Mouse (Mus musculus): ENCODE data around the gene Zfp609.
A peak's percentile ranks its signal among the peaks of the same experiment; 100 is the strongest.

Zfp609 gene

DNA sequence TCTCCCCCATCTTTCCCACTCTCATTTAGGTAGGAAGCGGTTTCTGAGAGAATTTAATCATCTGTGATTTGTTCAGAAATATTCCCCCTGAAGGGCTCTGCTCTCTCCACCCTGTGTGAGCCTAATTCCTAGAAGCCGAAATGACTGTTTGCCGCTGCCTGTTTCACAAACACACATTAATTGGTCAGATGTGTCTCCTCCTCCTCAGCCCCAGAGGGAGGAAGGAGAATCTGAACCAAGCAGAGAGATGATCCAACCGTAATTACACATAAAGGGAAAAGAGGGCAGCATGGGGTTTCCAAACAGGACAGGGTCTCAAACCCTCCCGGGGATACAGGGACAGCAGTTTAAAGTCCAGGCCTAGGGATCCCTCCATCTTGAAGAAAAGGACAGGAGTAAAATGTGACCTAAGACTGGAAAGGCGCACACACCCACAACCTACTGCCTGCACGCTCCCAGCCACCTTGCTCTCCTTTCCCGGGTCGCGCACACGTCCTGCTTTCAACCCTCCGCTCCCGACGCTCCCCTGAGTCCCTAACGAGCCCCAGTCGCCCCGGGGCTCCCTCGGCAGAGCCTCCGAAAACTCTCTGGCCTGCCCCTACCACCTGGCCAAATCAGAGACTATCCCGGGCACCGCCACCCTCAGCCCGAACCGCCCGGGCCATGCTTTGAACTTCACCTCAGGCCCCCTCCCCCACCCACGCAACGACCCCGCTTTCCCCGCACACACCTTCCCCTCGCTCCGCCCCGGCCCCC, 598 bp downstream of the Zfp609 start:
- H3K27me3 ChIP-seq (ENCODE audit: insufficient read depth, low read length) = peaks cover 8% of the 10 kb centered on the region
- H3K9me3 ChIP-seq (ENCODE audit: low read length) = no peaks in the 10 kb centered on the region
- TF ChIP-seq CTCF (conservative IDR thresholded peaks at IDR 0.05; ENCODE audit: low read length) = no peak
- no peak for TF ChIP-seq POU5F1 (IDR thresholded peaks at IDR 0.05; ENCODE audit: borderline replicate concordance, low read length)
- no peak for TF ChIP-seq NANOG (IDR thresholded peaks at IDR 0.05; ENCODE audit: borderline replicate concordance, low read length)
- peaks cover 56% of the 10 kb centered on the region for H3K4me1 ChIP-seq (replicated peaks; ENCODE audit: low read depth, low read length)
- H3K36me3 ChIP-seq (ENCODE audit: insufficient read depth, low read length) = peaks cover under 1% of the 10 kb centered on the region; the same call in 1 of the 2 replicates
- peak overlapping the region; percentile 88 for H3K4me3 ChIP-seq (replicated peaks; ENCODE audit: low read length)

DNA sequence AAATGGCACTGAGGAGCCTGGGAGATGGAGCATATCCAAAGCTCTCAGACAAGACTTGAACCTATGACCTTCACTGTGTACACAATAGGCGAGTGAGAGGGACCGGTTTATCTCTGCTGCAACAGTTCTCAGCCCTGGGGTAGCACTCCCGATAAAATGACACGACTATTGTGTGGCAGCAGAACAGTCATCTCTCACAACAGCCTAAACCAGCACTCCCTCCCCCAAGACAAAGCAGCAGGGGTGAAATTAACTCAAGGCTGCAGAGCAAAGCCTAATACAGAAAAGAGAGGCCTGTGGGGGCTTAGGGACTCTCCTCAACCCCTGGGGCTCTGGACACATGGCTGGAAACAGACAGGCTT, 1.2 kb downstream of the Zfp609 start:
- Histone ChIP-seq H3K36me3 (ENCODE audit: insufficient read depth, low read length) (no peaks in the 10 kb centered on the region), H3K4me3 (replicated peaks; ENCODE audit: low read length) (peak overlapping the region; percentile 88), H3K4me1 (replicated peaks; ENCODE audit: low read depth, low read length) (peaks cover 54% of the 10 kb centered on the region), H3K9me3 (ENCODE audit: low read length) (no peaks in the 10 kb centered on the region), H3K27me3 (ENCODE audit: insufficient read depth, low read length) (peaks cover 8% of the 10 kb centered on the region)
- TF ChIP-seq NANOG (IDR thresholded peaks at IDR 0.05; ENCODE audit: borderline replicate concordance, low read length) (no peak), POU5F1 (IDR thresholded peaks at IDR 0.05; ENCODE audit: borderline replicate concordance, low read length) (no peak), CTCF (conservative IDR thresholded peaks at IDR 0.05; ENCODE audit: low read length) (no peak)

DNA sequence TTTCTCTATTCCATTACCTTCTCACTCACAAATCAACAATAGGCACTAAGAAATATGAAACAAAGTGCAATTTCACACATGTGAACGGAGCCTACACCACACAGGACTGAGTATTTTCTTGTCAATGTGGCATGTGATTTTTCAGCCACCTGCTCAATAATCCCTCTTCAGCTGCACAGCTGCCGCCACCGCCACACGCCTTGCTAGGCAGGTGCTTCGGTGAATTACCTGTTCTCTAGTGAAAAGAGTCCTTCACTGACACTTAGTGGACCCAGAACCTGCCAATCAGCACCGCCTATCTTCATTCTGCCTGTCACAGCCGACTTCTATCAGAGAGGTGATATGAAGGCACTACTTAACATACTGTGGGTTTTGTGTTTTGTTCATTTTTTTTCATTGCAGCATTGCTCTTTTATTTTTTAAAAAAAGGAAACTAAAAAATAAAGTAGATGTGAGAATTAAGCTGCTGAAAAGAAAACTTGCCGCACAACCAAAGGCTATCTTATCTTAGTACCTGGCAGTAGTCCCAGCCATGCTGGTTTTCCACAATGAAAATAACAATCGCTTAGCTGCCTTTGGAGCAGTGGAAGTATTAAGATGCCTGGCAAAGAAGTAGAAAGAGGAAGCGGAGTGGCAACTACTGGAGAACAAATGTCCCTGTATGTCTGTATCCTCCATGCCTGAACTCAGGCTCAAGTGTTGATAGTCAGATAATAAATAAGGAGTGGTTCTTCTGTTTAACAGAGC, 3.5 kb downstream of the Zfp609 start:
- no peaks in the 10 kb centered on the region for H3K9me3 ChIP-seq (ENCODE audit: low read length)
- H3K4me1 ChIP-seq (replicated peaks; ENCODE audit: low read depth, low read length) = peaks cover 41% of the 10 kb centered on the region
- no peak for TF ChIP-seq CTCF (conservative IDR thresholded peaks at IDR 0.05; ENCODE audit: low read length)
- no peak for TF ChIP-seq NANOG (IDR thresholded peaks at IDR 0.05; ENCODE audit: borderline replicate concordance, low read length)
- TF ChIP-seq POU5F1 (IDR thresholded peaks at IDR 0.05; ENCODE audit: borderline replicate concordance, low read length) = no peak
- H3K27me3 ChIP-seq (ENCODE audit: insufficient read depth, low read length) = peaks cover 8% of the 10 kb centered on the region
- no peaks in the 10 kb centered on the region for H3K36me3 ChIP-seq (ENCODE audit: insufficient read depth, low read length)
- H3K4me3 ChIP-seq (replicated peaks; ENCODE audit: low read length) = peak overlapping the region; percentile 33

DNA sequence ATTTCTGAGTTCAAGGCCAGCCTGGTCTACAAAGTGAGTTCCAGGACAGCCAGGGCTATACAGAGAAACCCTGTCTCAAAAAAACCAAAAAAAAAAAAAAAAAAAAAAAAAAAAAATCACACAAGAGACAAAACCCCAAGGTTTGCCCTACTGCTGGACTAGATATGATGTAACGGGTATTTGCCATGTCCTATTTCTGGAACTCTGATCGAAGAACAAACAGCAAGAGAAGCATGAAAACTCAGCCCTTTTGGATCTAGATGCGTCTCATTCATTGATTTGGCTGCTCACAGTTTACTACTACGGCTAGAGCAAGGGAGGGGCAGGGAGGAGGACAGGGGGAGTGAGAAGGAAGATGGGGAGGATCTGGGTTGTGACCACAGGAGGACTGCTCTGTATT, 5.4 kb downstream of the Zfp609 start:
- no peak for TF ChIP-seq POU5F1 (IDR thresholded peaks at IDR 0.05; ENCODE audit: borderline replicate concordance, low read length)
- TF ChIP-seq CTCF (conservative IDR thresholded peaks at IDR 0.05; ENCODE audit: low read length) = no peak
- TF ChIP-seq NANOG (IDR thresholded peaks at IDR 0.05; ENCODE audit: borderline replicate concordance, low read length) = no peak
- peaks cover 5% of the 10 kb centered on the region; the same call in 1 of the 2 replicates for H3K36me3 ChIP-seq (ENCODE audit: insufficient read depth, low read length)
- peaks cover 32% of the 10 kb centered on the region for H3K4me1 ChIP-seq (replicated peaks; ENCODE audit: low read depth, low read length)
- no peaks in the 10 kb centered on the region for H3K9me3 ChIP-seq (ENCODE audit: low read length)
- H3K4me3 ChIP-seq (replicated peaks; ENCODE audit: low read length) = no peak overlapping the region
- no peaks in the 10 kb centered on the region for H3K27me3 ChIP-seq (ENCODE audit: insufficient read depth, low read length)

DNA sequence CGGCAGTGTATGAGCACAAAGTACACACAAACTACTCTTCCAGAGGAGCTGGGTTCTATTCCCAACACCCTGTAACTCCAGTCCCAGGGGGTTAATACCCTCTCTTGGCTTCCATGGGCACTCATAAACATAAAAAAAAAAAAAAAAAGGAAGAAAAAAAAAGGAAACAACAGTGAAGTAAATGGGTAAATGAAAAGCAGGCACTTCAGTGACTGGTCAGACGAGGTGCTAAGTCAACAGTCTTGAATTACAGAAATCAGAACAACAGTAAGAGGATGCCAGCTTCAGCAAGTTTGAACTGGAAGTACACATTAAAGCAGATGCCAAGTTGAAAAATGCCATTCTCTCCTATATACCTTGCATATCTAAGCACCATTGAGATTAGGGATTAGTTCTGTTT, 7.1 kb downstream of the Zfp609 start:
- TF ChIP-seq NANOG (IDR thresholded peaks at IDR 0.05; ENCODE audit: borderline replicate concordance, low read length) (no peak), CTCF (conservative IDR thresholded peaks at IDR 0.05; ENCODE audit: low read length) (no peak), POU5F1 (IDR thresholded peaks at IDR 0.05; ENCODE audit: borderline replicate concordance, low read length) (no peak)
- Histone ChIP-seq H3K9me3 (ENCODE audit: low read length) (no peaks in the 10 kb centered on the region), H3K36me3 (ENCODE audit: insufficient read depth, low read length) (peaks cover 5% of the 10 kb centered on the region; the same call in 1 of the 2 replicates), H3K27me3 (ENCODE audit: insufficient read depth, low read length) (no peaks in the 10 kb centered on the region), H3K4me1 (replicated peaks; ENCODE audit: low read depth, low read length) (peaks cover 18% of the 10 kb centered on the region), H3K4me3 (replicated peaks; ENCODE audit: low read length) (no peak overlapping the region)

DNA sequence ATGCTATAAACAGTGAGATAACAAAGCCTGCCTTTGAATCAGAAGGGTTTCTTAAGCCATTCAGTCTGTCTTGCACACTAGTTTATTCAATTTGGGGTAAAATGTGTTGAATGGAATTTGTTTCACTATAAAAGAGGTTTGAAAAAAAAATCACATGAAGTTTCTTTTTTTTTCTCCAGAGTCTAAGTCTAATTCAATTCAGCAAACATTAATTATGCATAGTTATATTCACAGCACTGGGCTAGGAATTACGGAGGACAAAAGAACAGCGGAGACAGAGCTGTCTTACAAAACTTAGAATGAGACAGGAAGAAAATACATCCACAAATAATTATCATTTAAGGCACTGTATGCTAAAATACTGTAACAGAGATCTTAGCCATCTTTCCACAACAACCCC, 9.0 kb downstream of the Zfp609 start:
- H3K4me3 ChIP-seq (replicated peaks; ENCODE audit: low read length) = no peak overlapping the region
- H3K36me3 ChIP-seq (ENCODE audit: insufficient read depth, low read length) = peaks cover 5% of the 10 kb centered on the region; the same call in 1 of the 2 replicates
- no peaks in the 10 kb centered on the region for H3K9me3 ChIP-seq (ENCODE audit: low read length)
- H3K4me1 ChIP-seq (replicated peaks; ENCODE audit: low read depth, low read length) = peaks cover 2% of the 10 kb centered on the region
- H3K27me3 ChIP-seq (ENCODE audit: insufficient read depth, low read length) = no peaks in the 10 kb centered on the region
- no peak for TF ChIP-seq NANOG (IDR thresholded peaks at IDR 0.05; ENCODE audit: borderline replicate concordance, low read length)
- TF ChIP-seq CTCF (conservative IDR thresholded peaks at IDR 0.05; ENCODE audit: low read length) = no peak
- no peak for TF ChIP-seq POU5F1 (IDR thresholded peaks at IDR 0.05; ENCODE audit: borderline replicate concordance, low read length)

DNA sequence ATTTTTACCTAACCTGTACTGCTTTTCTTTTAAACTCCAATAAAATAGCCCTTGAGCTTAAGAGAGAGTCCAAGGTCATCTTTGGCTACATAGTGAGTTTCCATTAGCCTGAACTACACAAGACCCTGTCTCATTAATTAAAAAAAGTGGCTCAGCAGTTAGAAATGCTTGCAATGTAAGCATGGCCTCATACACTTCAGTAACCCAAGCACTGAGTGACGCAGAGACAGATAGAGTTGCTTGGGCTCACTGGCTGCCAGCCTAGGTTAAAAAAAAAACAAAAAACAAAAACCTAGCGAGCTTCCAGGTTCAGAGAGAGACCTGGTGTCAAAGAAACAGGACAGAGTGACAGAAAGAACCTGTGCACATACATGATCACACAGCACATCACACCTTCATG, 14.5 kb downstream of the Zfp609 start:
- Histone ChIP-seq H3K36me3 (ENCODE audit: insufficient read depth, low read length) (peaks cover 5% of the 10 kb centered on the region; the same call in 1 of the 2 replicates), H3K27me3 (ENCODE audit: insufficient read depth, low read length) (no peaks in the 10 kb centered on the region), H3K4me3 (replicated peaks; ENCODE audit: low read length) (no peak overlapping the region), H3K4me1 (replicated peaks; ENCODE audit: low read depth, low read length) (no peaks in the 10 kb centered on the region), H3K9me3 (ENCODE audit: low read length) (no peaks in the 10 kb centered on the region)
- no peak for TF ChIP-seq NANOG (IDR thresholded peaks at IDR 0.05; ENCODE audit: borderline replicate concordance, low read length)
- no peak for TF ChIP-seq POU5F1 (IDR thresholded peaks at IDR 0.05; ENCODE audit: borderline replicate concordance, low read length)
- no peak for TF ChIP-seq CTCF (conservative IDR thresholded peaks at IDR 0.05; ENCODE audit: low read length)

DNA sequence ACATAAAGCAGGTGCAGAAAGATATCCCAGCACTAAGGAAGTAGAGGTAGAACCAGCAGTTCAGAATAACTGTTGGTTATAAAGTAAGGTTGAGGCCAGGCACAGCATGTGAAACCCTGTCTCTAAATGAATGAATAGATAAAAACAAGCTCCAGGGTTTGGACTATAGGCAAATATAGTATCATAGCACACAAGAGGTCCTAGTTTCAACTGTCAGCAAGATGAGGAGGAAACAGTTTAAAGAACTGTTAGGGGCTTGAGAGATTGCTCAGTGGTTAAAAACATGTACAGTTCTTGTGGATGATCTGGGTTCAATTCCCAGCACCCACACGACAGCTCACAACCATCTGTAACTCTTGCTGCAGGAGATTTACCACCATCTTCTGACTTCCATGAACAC, 15.6 kb downstream of the Zfp609 start:
- no peak for TF ChIP-seq NANOG (IDR thresholded peaks at IDR 0.05; ENCODE audit: borderline replicate concordance, low read length)
- TF ChIP-seq CTCF (conservative IDR thresholded peaks at IDR 0.05; ENCODE audit: low read length) = no peak
- no peak for TF ChIP-seq POU5F1 (IDR thresholded peaks at IDR 0.05; ENCODE audit: borderline replicate concordance, low read length)
- no peaks in the 10 kb centered on the region for H3K27me3 ChIP-seq (ENCODE audit: insufficient read depth, low read length)
- no peaks in the 10 kb centered on the region for H3K9me3 ChIP-seq (ENCODE audit: low read length)
- no peaks in the 10 kb centered on the region for H3K36me3 ChIP-seq (ENCODE audit: insufficient read depth, low read length)
- H3K4me3 ChIP-seq (replicated peaks; ENCODE audit: low read length) = no peak overlapping the region
- H3K4me1 ChIP-seq (replicated peaks; ENCODE audit: low read depth, low read length) = no peaks in the 10 kb centered on the region
